Mouse (Mus musculus) spleen, adult 2 months (tissue): ENCODE measurements around the gene Fam227a.

ENCODE experiments used
- CTCF ChIP-seq: fragments of 200-500 bp; IDR thresholded peaks from 2 replicates; pipeline ENCODE4 v1.5.1; 2011; ENCODE audit warnings: mild to moderate bottlenecking, inconsistent platforms; ENCODE audit not compliant: insufficient read depth, insufficient read length, insufficient replicate concordance; ENCODE audit errors: extremely low read depth
- POLR2A ChIP-seq: fragments of 200-500 bp; IDR thresholded peaks from 2 replicates; pipeline ENCODE4 v1.6.1; 2011; ENCODE audit warnings: low read depth, low read length, inconsistent platforms

- TF ChIP-seq POLR2A (no peak), CTCF (peak; percentile 16; the same call in 1 of the 2 replicates)
Observed at GRCm38 (mm10) chr15:79651481-79651880, 7.3 kb downstream of the Fam227a start.
